Mouse (Mus musculus) neural tube, embryonic 11.5 days (tissue): ENCODE results near the gene Lrrn2. TPM values are rescaled to one million over a fixed set of nuclear protein-coding genes. Genes with fewer than 3 reads are reported as not detected.
A peak's percentile ranks its signal among the peaks of the same experiment; 100 is the strongest.
"Not testable (repeated sequence)": the region's sequence is repeated elsewhere in the genome, so short reads cannot be mapped to it uniquely, and the experiment has no call there.

Source experiments
- ATAC-seq: fragments of 200-750 bp; cut with Nextera tagmentation; 2 replicates; pipeline ENCODE4 v1.8.0; 2017; ENCODE audit warnings: moderate number of reproducible peaks, mild to moderate bottlenecking, moderate TSS enrichment, moderate library complexity; ENCODE audit not compliant: insufficient read depth, low FRiP score, low TSS enrichment
- DNase-seq: peaks from one replicate; pipeline ENCODE4 v3.0.0-alpha.2; 2015; ENCODE audit warnings: low spot score
- H3K27ac ChIP-seq: fragments of 300-500 bp; sonication (generic); 2 replicates; pipeline ENCODE4 v1.5.1; 2014; ENCODE audit warnings: low read depth, mild to moderate bottlenecking, low read length
- H3K27me3 ChIP-seq: fragments of 300-500 bp; sonication (generic); 2 replicates; pipeline ENCODE4 v1.6.1; 2014; ENCODE audit warnings: mild to moderate bottlenecking, low read length, mixed read lengths; ENCODE audit not compliant: control insufficient read depth, insufficient read depth
- H3K36me3 ChIP-seq: fragments of 300-500 bp; sonication (generic); 2 replicates; pipeline ENCODE4 v1.6.1; 2014; ENCODE audit warnings: mild to moderate bottlenecking, low read length, moderate library complexity, mixed read lengths; ENCODE audit not compliant: control insufficient read depth, insufficient read depth
- H3K4me1 ChIP-seq: fragments of 300-500 bp; sonication (generic); 2 replicates; pipeline ENCODE4 v1.6.1; 2014; ENCODE audit warnings: low read length, mixed read lengths; ENCODE audit not compliant: control insufficient read depth, insufficient read depth
- H3K4me2 ChIP-seq: fragments of 300-500 bp; sonication (generic); 2 replicates; pipeline ENCODE4 v1.6.1; 2014; ENCODE audit warnings: low read depth, mild to moderate bottlenecking, moderate library complexity
- H3K4me3 ChIP-seq: fragments of 300-500 bp; sonication (generic); 2 replicates; pipeline ENCODE4 v1.5.1; 2014; ENCODE audit warnings: low read depth, low read length
- H3K9ac ChIP-seq: fragments of 300-500 bp; sonication (generic); 2 replicates; pipeline ENCODE4 v1.6.1; 2014; ENCODE audit warnings: mild to moderate bottlenecking, low read length
- H3K9me3 ChIP-seq: fragments of 300-500 bp; sonication (generic); 2 replicates; pipeline ENCODE4 v1.6.1; 2016; ENCODE audit warnings: low read length; ENCODE audit not compliant: control insufficient read depth
- WGBS: fragments of 180-500 bp; shearing (Covaris S2); extraction: QIAGEN DNeasy Blood & Tissue Kit; methylation state at CpG from one replicate; pipeline ENCODE4 v1.1.7; 2014; 5-methylcytosine and 5-hydroxymethylcytosine counted together
- microRNA-seq: library from miRNA; unstranded; fragments of <30 nt; microRNA quantifications from one replicate; pipeline ENCODE4, GENCODE M21; 2016
- polyA plus RNA-seq: library from polyadenylated mRNA; unstranded; fragments of >200 nt; fragmentation: Nextera tagmentation; extraction: Ambion mirVana; gene quantifications from 2 replicates; pipeline ENCODE4 v1.2.1, GENCODE M21; 2014

Gene Lrrn2
- polyA plus RNA-seq, 1 experiment from 2014 or later, result 8.1 TPM

DNA sequence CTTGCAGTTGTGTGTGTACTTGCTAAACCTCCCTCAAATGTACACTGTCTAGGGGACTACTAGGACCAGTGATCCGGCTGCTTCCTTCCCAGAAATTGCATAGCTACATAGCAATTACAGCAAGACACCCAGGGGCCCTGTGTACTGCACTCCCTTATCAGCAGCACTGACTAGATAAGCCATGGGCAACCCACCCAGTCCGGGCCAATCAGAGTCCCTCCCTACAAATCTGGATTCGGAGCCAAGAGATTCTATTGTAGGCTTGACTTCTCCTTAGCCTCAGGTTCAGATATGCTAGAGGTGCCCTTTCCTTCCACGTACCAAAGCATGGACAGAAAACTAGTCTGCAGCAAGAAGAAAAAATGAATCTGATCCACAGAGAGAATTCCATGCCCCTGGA is 84.6 kb downstream of the Lrrn2 start:
- ATAC-seq (no peak), DNase-seq (no peak)
- no peaks in the 10 kb centered on the region for H3K27me3 ChIP-seq
- no peaks in the 10 kb centered on the region for H3K36me3 ChIP-seq
- no peak overlapping the region for H3K4me2 ChIP-seq
- no peak overlapping the region for H3K9ac ChIP-seq
- no peaks in the 10 kb centered on the region for H3K4me1 ChIP-seq
- no peak overlapping the region for H3K27ac ChIP-seq
- H3K9me3 ChIP-seq, result 0 out of 2 replicates have a peak, but pooled peaks cover 3% of the 10 kb centered on the region
- whole genome bisulfite sequencing, result 86% methylated on average over 4 of the region's 4 CpGs
- H3K4me3 ChIP-seq, result no peak overlapping the region

DNA sequence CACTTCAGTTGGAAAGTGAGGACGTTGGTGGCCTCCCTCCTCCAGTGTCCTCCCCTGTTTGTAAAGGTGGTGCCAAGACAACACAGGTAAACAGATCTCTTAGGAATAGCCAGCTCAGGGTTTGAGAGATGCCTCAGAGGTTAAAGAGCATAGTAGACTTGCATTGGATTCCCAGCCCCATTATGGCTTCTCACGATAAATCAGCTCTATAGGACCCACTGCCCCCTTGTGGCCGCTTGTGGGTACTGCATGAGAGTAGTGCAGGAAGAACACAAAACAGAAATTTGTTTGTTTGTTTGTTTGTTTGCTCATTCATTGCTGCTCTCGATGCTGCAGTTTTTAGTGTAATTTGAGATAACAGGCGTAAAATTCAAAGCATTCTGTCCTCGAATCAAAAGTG is 88.6 kb downstream of the Lrrn2 start:
- H3K27me3 ChIP-seq, result no peaks in the 10 kb centered on the region
- no peak for ATAC-seq

DNA sequence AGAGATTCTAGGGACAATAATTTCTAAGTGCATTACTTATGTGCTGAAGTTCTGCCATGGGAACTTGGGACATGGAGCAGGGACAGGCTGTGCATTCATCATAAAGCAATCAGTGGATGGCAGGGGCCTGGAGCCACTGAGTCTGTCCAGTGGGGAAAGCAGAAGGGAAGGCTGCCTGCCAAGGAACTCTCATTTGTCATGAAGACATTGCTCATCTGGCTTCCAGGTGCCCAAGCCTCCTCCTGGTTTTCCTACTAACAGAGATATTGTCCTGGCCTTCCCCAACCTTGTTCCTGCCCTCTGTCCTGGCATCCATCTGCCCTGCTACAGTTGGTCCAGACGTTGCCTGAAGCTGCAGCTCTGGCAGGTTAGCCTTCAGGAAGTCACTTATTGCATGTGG is 97.3 kb downstream of the Lrrn2 start:
- DNase-seq (no peak), ATAC-seq (no peak)
- no peaks in the 10 kb centered on the region for H3K27me3 ChIP-seq
- no peak overlapping the region for H3K4me2 ChIP-seq
- H3K9ac ChIP-seq, result no peak overlapping the region
- no peak overlapping the region for H3K27ac ChIP-seq
- WGBS, result 67% methylated on average over 1 of the region's 1 CpGs
- no peaks in the 10 kb centered on the region for H3K4me1 ChIP-seq
- H3K9me3 ChIP-seq, result no peaks in the 10 kb centered on the region
- 0 out of 2 replicates have a peak, but pooled peaks cover 3% of the 10 kb centered on the region for H3K36me3 ChIP-seq
- no peak overlapping the region for H3K4me3 ChIP-seq

More for the DNA sequence above, 88.6 kb downstream of the Lrrn2 start:
- no peak overlapping the region for H3K4me3 ChIP-seq
- DNase-seq, result peak; percentile 68
- H3K4me1 ChIP-seq, result no peaks in the 10 kb centered on the region
- H3K36me3 ChIP-seq, result no peaks in the 10 kb centered on the region
- 28% methylated on average over 6 of the region's 6 CpGs for WGBS
- H3K9me3 ChIP-seq, result 0 out of 2 replicates have a peak, but pooled peaks cover 3% of the 10 kb centered on the region
- H3K9ac ChIP-seq, result no peak overlapping the region
- no peak overlapping the region for H3K27ac ChIP-seq
- H3K4me2 ChIP-seq, result no peak overlapping the region

DNA sequence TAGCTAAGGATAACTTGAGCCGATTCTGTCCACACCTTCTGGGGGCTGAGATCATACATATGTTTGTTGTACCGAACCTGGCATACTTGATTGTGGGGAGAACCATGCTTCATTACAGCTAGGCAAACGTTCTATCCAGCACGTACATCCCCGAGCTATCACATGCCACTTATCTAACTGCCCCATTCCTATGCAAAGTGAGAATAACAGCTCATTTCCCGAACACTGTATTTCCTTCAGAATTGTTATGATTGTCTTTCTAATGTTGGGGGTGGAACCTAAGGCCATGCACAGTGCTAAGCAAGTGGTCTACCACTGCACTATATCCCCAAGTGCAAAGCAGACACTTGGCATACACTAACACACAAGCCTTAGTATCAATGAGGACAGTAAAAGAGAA is 101.2 kb downstream of the Lrrn2 start:
- Histone ChIP-seq H3K4me3 (no peak overlapping the region), H3K4me1 (no peaks in the 10 kb centered on the region), H3K9me3 (no peaks in the 10 kb centered on the region), H3K27me3 (no peaks in the 10 kb centered on the region), H3K36me3 (peaks cover 4% of the 10 kb centered on the region; the same call in 1 of the 2 replicates), H3K9ac (no peak overlapping the region), H3K4me2 (no peak overlapping the region), H3K27ac (no peak overlapping the region)
- no peak for DNase-seq
- no peak for ATAC-seq
- 88% methylated on average over 6 of the region's 6 CpGs for WGBS

DNA sequence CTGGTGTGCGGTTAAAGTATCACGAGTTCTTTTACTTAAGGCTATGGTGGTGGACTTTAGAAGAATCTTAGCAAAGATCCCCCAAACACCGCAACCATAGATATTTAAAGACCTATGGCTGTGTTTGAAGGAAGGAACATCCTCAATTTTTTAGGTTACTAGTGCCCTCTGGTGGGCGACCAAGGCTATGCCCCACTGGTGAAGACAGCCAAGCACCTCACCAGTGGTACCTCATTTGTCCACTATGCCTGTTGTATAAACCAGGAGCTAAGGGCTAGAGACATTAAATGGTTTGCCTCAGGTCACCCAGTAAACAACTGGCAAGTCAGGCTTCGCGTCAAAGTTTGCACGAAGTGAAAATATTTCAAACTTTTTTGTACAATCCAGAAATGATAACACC is 102.7 kb downstream of the Lrrn2 start:
- Histone ChIP-seq H3K9ac (no peak overlapping the region), H3K36me3 (peaks cover 4% of the 10 kb centered on the region; the same call in 1 of the 2 replicates), H3K4me1 (no peaks in the 10 kb centered on the region), H3K27ac (no peak overlapping the region), H3K27me3 (no peaks in the 10 kb centered on the region), H3K4me3 (no peak overlapping the region), H3K4me2 (no peak overlapping the region), H3K9me3 (no peaks in the 10 kb centered on the region)
- WGBS, result 66% methylated on average over 7 of the region's 7 CpGs
- DNase-seq (peak; percentile 65), ATAC-seq (no peak)

DNA sequence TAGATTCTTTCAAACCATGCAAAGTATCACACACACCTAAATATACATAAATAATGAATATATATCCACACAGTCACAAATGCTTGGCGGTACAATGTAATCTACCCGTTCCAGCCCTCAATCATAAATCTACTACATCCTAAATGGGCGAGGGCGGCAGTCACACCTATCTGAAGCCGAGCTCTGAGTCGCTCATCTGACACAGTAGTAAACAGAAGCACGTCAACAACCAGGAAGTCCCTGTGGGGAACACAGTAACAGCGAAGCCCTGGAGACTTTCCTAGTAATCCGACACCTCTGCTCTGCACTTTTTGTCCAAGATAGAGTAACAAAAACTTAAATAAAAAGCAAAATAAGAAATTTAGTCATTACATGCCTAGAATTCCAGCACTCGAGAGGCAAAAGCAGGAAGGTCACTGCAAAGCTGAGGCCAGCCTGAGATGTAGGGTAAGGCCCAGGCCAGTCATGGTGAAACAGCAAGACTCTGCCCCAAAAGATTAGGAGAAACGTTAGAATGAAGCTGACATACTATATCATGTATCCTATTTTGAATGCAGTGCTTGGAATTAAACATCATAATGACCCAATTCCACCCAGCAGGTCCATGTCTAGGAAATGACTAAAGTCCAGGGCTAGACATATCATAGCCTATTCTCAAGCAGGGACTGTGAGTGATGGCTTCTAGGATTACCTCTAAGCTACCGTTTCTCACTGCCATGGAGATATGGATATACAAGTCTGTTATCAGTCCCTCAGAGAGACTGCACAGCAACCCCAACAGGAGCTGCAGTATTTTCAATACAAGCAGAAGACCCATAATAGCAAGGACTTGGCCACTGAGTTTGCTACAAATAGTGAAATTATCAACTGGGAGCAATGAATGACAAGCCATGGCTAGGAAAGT is 108.7 kb downstream of the Lrrn2 start:
- not testable (repeated sequence) for H3K27me3 ChIP-seq, H3K9me3 ChIP-seq, DNase-seq, ATAC-seq, H3K9ac ChIP-seq, H3K4me1 ChIP-seq, H3K4me2 ChIP-seq, H3K27ac ChIP-seq, H3K36me3 ChIP-seq, H3K4me3 ChIP-seq
- 85% methylated on average over 12 of the region's 12 CpGs for WGBS

Small RNAs within 50 kb of the gene (microRNA-seq; reads per million reads assigned to microRNA genes)
- gene Gm44300, result not detected

Other genes with a start within 250 kb of the Lrrn2 start
- 25.5 and 28.9 TPM in 2 replicates for gene Nfasc, start 138.5 kb upstream of the Lrrn2 start, polyA plus RNA-seq
- gene Mdm4, start 150.3 kb downstream of the Lrrn2 start, polyA plus RNA-seq, result 41.0 and 41.2 TPM in 2 replicates
- gene Pik3c2b, start 165.4 kb downstream of the Lrrn2 start, polyA plus RNA-seq, result 14.6 and 15.4 TPM in 2 replicates